Mouse (Mus musculus) midbrain, embryonic 13.5 days (tissue): Measurements from ENCODE around the gene Vmn1r1. TPM values are rescaled to one million over a fixed set of nuclear protein-coding genes. Genes with fewer than 3 reads are reported as not detected.

Source experiments
- ATAC-seq: fragments of 200-750 bp; cut with Nextera tagmentation; 2 replicates; pipeline ENCODE4 v1.8.0; 2017; ENCODE audit warnings: mild to moderate bottlenecking, moderate TSS enrichment, moderate library complexity
- H3K27ac ChIP-seq: fragments of 300-500 bp; sonication (generic); 2 replicates; pipeline ENCODE4 v1.5.1; 2015; ENCODE audit warnings: inconsistent platforms, mild to moderate bottlenecking, moderate library complexity
- H3K27me3 ChIP-seq: fragments of 300-500 bp; sonication (generic); 2 replicates; pipeline ENCODE4 v1.6.1; 2015; ENCODE audit warnings: mild to moderate bottlenecking, inconsistent platforms
- H3K36me3 ChIP-seq: fragments of 300-500 bp; sonication (generic); 2 replicates; pipeline ENCODE4 v1.6.1; 2015; ENCODE audit warnings: mild to moderate bottlenecking, inconsistent platforms
- H3K4me1 ChIP-seq: fragments of 300-500 bp; sonication (generic); replicated peaks from 2 replicates; pipeline ENCODE4 v1.6.1; 2015; ENCODE audit warnings: inconsistent platforms
- H3K4me2 ChIP-seq: fragments of 300-500 bp; sonication (generic); replicated peaks from 2 replicates; pipeline ENCODE4 v1.6.1; 2015; ENCODE audit warnings: moderate library complexity, mild to moderate bottlenecking, inconsistent platforms
- H3K4me3 ChIP-seq: fragments of 300-500 bp; sonication (generic); replicated peaks from 2 replicates; pipeline ENCODE4 v1.5.1; 2015; ENCODE audit warnings: mild to moderate bottlenecking, inconsistent platforms
- H3K9ac ChIP-seq: fragments of 300-500 bp; sonication (generic); replicated peaks from 2 replicates; pipeline ENCODE4 v1.6.1; 2015; ENCODE audit warnings: mild to moderate bottlenecking, inconsistent platforms
- H3K9me3 ChIP-seq: fragments of 300-500 bp; sonication (generic); 2 replicates; pipeline ENCODE4 v1.6.1; 2016; ENCODE audit warnings: mild to moderate bottlenecking, inconsistent platforms
- WGBS: fragments of 180-500 bp; shearing (Covaris S2); methylation state at CpG from one replicate; pipeline ENCODE4 v1.1.7; 2015; 5-methylcytosine and 5-hydroxymethylcytosine counted together
- polyA plus RNA-seq: library from polyadenylated mRNA; unstranded; fragments of >200 nt; fragmentation: Nextera tagmentation; extraction: Ambion mirVana; gene quantifications from 2 replicates; pipeline ENCODE4 v1.2.1, GENCODE M21; 2015

The Vmn1r1 gene
- polyA plus RNA-seq, 1 experiment from 2014 or later = not detected

DNA sequence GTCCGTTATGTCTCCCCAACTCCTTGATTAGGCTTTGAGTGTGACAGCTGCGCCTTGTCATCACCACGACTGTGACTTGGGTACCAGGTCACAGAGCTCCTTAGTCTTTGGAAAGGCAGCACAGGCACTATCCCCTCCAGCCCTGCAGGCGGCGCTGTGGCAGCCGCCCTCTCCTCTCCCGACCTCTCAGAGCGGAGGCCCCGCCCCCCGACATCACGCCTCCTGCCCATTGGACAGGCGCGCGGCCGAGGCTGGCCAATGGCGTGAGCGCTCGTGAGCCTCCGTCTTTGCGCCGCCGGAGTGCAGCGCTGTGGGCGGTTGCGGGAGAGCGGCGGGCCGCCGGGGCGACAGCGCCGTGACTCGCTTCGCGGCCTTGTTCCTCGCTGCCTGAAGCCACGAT, 39.8 kb downstream of the Vmn1r1 start, which contains the start of gene Srp9:
TSS of gene Srp9 (plus strand) at position 232 of the 400 bp plus-strand sequence.
- Histone ChIP-seq H3K4me3 (peak within 1 kb of the TSS; percentile 91), H3K4me2 (peak within 1 kb of the TSS; percentile 67), H3K27ac (peak within 1 kb of the TSS; percentile 83), H3K9me3 (no peaks in the 10 kb centered on the region), H3K4me1 (peaks cover 28% of the 10 kb centered on the region), H3K36me3 (peaks cover 14% of the 10 kb centered on the region), H3K9ac (peak within 1 kb of the TSS; percentile 86), H3K27me3 (no peaks in the 10 kb centered on the region)
- peak; percentile 98 for ATAC-seq
- WGBS = under 1% methylated on average over 37 of the region's 37 CpGs

DNA sequence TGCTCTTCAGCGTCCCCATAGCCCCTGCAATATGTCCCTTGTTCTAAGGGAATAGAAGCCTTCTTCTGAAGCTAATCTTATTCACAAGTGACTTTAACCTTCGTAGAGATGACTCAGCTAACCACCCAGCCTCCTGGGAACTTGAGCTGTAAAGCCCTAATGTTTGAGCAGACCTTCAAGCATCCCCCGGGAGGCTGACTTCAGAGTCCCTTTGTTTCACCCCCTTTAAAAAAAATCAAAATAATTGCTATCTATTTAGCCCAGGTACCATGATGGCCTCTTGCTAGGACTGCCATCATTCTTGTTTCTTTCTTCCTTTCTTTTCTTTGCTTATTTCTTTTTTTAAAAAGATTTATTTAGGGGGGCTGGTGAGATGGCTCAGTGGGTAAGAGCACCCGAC, 41.9 kb downstream of the Vmn1r1 start:
- no peak for ATAC-seq
- 89% methylated on average over 4 of the region's 4 CpGs for WGBS
- Histone ChIP-seq H3K4me1 (peaks cover 22% of the 10 kb centered on the region), H3K27me3 (no peaks in the 10 kb centered on the region), H3K4me2 (no peak overlapping the region), H3K27ac (no peak overlapping the region), H3K4me3 (no peak overlapping the region), H3K36me3 (0 out of 2 replicates have a peak, but pooled peaks cover 2% of the 10 kb centered on the region), H3K9me3 (no peaks in the 10 kb centered on the region), H3K9ac (no peak overlapping the region)

DNA sequence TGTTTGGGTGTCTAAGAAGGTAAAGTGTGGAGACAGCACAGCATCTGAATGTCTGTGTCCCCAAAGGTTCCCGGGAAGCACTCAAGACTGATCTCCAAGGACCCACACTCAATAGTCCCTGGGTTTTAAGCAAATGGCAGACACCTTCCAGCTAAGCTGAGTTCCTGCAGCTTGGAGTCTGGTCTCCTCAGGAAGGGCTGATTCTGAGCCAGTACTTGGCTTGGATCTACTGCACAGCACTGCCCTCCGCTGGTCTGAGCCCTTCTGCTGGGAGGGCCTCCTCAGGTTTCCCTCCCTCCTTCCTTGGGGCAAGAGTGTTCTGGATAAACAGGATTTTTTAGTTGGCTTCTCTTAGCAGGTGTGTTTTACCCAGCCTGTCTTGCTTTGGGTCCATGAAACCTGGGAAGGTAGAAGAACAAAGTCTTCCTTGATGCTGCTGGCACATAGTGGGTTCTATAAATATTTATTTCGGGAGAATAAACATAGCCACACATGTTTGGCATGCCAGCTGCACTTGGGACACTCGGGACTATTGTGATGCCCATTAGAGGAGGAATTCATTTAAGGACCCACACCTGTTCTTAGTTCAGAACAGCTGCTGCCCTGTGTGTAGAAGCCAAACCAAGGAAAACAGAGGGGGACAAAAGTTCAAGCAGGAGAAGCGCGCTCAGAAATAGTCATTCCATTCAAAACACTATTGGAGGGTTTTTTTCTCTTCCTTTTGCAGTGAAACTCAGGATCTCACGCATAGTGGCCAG, 48.5 kb downstream of the Vmn1r1 start:
- no peak overlapping the region for H3K27ac ChIP-seq
- peaks cover 5% of the 10 kb centered on the region; the same call in 1 of the 2 replicates for H3K27me3 ChIP-seq
- no peaks in the 10 kb centered on the region for H3K36me3 ChIP-seq
- WGBS = 57% methylated on average over 7 of the region's 7 CpGs
- H3K4me1 ChIP-seq = peaks cover 11% of the 10 kb centered on the region
- H3K4me2 ChIP-seq = no peak overlapping the region
- no peaks in the 10 kb centered on the region for H3K9me3 ChIP-seq
- H3K9ac ChIP-seq = no peak overlapping the region
- H3K4me3 ChIP-seq = no peak overlapping the region
- no peak for ATAC-seq

DNA sequence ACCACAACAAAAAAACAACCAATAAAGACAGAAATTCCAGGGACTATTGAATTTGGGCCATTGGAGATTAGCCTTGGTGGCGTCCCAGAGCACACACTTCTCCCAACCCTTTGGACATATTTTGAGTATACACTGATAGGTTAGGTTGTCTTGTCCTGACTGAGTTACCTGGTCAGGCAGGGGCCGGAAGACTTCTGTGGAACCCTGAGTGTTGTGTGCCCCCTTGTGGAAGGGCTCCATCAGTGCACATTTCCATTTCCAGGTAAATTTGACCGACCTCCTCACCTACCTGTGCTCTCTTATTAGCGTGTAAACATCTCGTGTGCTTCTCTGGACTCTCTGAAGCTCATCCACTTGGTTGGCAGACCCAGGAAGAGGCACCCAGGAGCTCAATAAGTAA, 49.1 kb downstream of the Vmn1r1 start:
- no peak overlapping the region for H3K9ac ChIP-seq
- H3K27me3 ChIP-seq = peaks cover 5% of the 10 kb centered on the region; the same call in 1 of the 2 replicates
- H3K9me3 ChIP-seq = no peaks in the 10 kb centered on the region
- ATAC-seq = no peak
- 33% methylated on average over 5 of the region's 5 CpGs for WGBS
- H3K4me2 ChIP-seq = no peak overlapping the region
- H3K4me1 ChIP-seq = peaks cover 11% of the 10 kb centered on the region
- no peak overlapping the region for H3K4me3 ChIP-seq
- no peaks in the 10 kb centered on the region for H3K36me3 ChIP-seq
- H3K27ac ChIP-seq = no peak overlapping the region

DNA sequence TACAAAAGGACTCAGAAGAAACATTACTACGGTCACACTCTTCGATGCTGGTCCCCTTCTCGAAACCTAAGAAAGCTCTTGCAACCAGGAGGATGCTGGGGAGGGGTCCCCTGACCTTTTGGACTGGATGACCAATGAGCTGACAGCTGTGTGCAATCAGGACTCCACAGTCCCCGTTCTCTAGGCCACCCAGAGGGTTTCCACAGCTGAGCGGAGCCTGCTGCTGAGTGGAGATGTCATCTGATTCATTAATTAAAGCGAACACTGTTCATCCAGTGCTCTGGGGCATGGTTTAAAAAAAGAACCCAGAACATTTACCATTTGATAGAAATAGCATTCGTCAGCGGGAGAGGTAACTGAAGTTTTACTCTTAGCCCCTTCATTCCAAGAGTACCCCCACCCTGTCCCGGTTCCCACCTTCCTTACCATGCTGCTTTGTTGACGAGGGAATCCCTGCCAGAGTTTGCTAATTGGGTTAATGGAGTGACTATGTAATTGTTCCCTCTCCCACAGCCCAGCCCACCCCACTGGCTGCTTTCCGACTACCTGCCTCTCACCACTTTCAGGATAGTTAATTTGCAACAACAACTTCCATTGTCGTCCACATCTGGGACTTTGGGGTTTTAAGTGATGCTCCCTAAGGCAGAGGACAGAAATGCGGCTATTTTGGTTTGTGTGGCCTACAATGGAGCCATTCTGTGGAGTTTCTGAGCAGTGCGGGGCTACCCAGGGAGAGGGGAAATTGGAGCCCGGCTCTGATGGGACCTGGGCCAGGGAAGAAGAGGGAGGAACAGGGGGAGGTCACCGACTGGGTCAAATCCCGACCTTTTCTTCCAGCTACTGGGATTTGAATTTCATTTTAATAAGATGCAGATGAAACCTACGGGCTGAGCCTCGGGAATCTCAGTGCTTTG, 50.4 kb downstream of the Vmn1r1 start:
- 35% methylated on average over 19 of the region's 19 CpGs for WGBS
- Histone ChIP-seq H3K4me3 (no peak overlapping the region), H3K27me3 (peaks cover 5% of the 10 kb centered on the region; the same call in 1 of the 2 replicates), H3K9ac (no peak overlapping the region), H3K4me1 (peaks cover 11% of the 10 kb centered on the region), H3K4me2 (no peak overlapping the region), H3K36me3 (no peaks in the 10 kb centered on the region), H3K9me3 (no peaks in the 10 kb centered on the region), H3K27ac (no peak overlapping the region)
- ATAC-seq = 0 out of 2 replicates have a peak, but pooled peaks have one; percentile 35

DNA sequence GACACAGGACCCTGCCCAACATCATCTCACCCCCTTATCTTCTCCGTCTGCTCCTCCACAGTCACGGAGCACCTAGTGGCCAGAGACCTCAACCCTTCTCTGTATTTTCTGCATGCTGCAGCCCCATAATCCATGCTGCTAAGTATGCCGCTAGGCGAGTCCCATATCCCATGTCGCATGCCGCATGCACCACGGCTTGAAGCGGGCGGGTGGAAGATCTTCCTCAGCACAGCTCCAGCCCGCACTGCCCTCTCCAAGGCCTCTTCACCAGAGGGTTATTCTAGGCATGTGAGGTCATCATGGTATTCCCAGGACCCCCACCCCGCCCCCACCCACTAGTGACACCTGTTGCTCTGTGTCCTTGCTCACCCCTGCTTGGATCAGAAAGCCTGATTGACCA, 51.2 kb downstream of the Vmn1r1 start:
- no peak overlapping the region for H3K9ac ChIP-seq
- WGBS = 90% methylated on average over 11 of the region's 11 CpGs
- ATAC-seq = no peak

DNA sequence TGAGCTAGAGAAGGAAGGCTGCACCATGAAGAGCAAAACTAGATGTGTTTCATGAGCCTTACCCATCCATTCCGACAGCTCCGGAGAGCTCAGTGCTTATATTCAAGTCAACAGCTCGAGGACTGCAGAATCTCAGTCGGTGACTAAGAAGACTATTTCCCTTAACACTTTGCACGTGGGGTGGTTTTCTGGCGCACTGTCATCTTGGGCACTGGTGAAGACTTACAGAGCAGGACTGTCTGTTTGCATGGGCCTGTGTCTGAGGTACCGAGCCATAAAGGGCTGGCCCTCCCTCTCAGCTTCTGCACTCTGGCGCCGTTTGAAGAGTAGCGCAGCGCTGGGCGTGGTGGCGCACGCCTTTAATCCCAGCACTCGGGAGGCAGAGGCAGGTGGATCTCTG, 51.9 kb downstream of the Vmn1r1 start:
- no peak overlapping the region for H3K4me2 ChIP-seq
- 96% methylated on average over 15 of the region's 15 CpGs for WGBS
- ATAC-seq = no peak
- no peak overlapping the region for H3K4me3 ChIP-seq
- peaks cover 5% of the 10 kb centered on the region; the same call in 1 of the 2 replicates for H3K27me3 ChIP-seq
- no peaks in the 10 kb centered on the region for H3K36me3 ChIP-seq
- H3K4me1 ChIP-seq = peaks cover 11% of the 10 kb centered on the region
- H3K9me3 ChIP-seq = no peaks in the 10 kb centered on the region
- no peak overlapping the region for H3K27ac ChIP-seq
- H3K9ac ChIP-seq = no peak overlapping the region

More for the DNA sequence above, 51.2 kb downstream of the Vmn1r1 start:
- Histone ChIP-seq H3K4me2 (no peak overlapping the region), H3K4me1 (peaks cover 11% of the 10 kb centered on the region), H3K27me3 (peaks cover 5% of the 10 kb centered on the region; the same call in 1 of the 2 replicates), H3K9me3 (no peaks in the 10 kb centered on the region), H3K4me3 (no peak overlapping the region), H3K27ac (no peak overlapping the region), H3K36me3 (no peaks in the 10 kb centered on the region)

DNA sequence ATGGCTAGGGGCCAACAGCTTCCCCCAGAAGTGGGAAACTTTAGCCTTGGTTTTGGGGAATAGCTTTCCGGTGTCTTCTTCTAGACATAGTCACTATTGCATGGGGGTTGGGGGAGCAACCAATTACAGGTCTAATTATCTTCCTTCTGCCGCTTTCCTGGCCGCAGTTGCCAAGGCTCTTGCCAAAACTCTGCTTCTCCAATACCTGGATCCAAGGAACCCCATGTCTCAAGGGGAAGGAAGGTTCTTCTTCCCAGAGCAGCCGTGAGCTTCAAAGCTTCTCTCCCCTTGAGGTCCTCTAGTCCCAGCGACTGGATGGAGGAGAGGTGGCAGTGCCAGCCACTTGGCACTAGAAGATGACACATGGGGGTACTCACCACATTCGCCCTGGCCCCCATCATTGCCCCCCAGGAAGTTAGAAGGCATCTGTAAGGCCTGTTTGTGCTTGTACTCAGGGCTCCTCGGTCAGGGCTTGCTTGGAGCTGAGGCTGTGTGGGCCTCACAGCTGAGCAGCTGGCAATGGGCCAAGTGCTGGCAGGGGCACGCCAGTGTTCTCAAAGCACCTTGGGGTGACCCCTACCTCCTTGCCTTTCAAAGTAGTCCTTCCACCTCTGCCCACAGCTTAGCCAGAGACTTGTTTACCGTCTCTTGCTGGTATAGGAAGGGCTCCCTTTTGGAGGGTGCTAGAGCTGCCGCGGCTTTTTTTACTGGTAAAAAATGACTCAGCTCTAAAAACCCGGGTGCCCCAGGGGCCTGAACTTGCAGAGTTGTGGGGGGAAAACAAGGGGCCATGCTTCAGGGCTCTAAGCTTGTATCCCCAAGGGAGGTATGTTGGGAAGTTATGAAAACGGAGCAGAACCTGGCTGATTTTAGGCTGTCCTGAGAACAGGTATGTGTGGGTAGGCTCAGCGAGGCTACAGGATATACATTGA, 52.6 kb downstream of the Vmn1r1 start:
- Histone ChIP-seq H3K27ac (no peak overlapping the region), H3K4me1 (peaks cover 11% of the 10 kb centered on the region), H3K27me3 (peaks cover 5% of the 10 kb centered on the region; the same call in 1 of the 2 replicates), H3K36me3 (no peaks in the 10 kb centered on the region), H3K4me3 (no peak overlapping the region), H3K9ac (no peak overlapping the region), H3K9me3 (no peaks in the 10 kb centered on the region), H3K4me2 (no peak overlapping the region)
- 78% methylated on average over 14 of the region's 14 CpGs for WGBS
- ATAC-seq = no peak

DNA sequence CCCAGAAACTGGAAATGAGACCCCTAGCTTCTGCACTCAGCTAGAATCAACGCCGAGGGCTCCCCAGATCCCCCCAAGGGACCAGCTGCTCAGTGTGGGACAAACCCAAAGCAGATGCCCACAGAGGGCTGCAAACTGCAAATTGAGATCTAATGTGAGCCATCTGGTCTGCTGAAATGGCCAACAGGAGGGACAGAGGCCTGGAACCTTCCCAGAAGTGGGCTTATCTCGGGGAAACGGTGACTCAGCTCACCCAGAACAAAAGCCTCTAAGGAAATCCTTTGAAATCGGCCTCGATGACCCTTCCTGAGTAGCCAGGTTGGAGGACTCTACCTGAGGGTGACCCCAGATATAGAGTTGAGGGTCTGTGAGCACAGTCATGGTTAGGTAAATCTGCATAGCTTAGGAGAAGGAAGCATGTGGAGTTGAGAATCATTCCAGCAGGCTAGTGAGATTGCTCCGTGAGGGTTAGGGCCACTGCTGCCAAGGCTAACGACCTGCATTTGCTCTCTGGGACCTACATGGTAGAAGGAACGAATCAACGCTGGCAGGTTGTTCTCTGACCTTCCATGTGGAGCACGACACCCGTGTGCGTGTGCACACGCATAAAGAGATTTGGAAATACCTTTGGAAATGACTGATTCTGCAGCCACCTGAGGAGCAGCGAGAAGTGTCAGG, 53.4 kb downstream of the Vmn1r1 start:
- Histone ChIP-seq H3K36me3 (no peaks in the 10 kb centered on the region), H3K4me3 (no peak overlapping the region), H3K4me2 (no peak overlapping the region), H3K4me1 (peaks cover 11% of the 10 kb centered on the region), H3K27ac (no peak overlapping the region), H3K27me3 (peaks cover 5% of the 10 kb centered on the region; the same call in 1 of the 2 replicates), H3K9me3 (no peaks in the 10 kb centered on the region), H3K9ac (no peak overlapping the region)
- no peak for ATAC-seq
- WGBS = 80% methylated on average over 15 of the region's 15 CpGs

DNA sequence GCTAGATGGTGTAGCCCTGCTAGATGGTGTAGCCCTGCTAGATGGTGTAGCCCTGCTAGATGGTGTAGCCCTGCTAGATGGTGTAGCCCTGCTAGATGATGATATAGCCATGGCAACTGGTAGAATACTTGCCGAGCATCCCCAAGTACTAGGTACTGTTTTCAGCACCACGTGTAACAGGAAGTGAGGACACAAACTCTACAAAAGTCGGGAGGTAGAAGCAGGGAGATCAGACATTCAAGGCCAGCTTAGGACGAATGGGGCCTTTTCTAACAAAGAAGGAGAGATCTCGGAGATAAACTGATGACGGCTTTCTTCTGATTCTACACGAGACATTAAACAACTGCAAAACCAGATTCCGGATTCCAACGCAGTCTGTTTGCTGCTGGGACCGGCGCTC, 54.1 kb downstream of the Vmn1r1 start:
- Histone ChIP-seq H3K36me3 (no peaks in the 10 kb centered on the region), H3K4me1 (peaks cover 11% of the 10 kb centered on the region), H3K9me3 (no peaks in the 10 kb centered on the region), H3K9ac (no peak overlapping the region), H3K4me3 (no peak overlapping the region), H3K27me3 (peaks cover 5% of the 10 kb centered on the region; the same call in 1 of the 2 replicates), H3K4me2 (no peak overlapping the region), H3K27ac (no peak overlapping the region)
- ATAC-seq = no peak
- WGBS = 89% methylated on average over 11 of the region's 11 CpGs
